Mouse (Mus musculus) forebrain, embryonic 10.5 days (tissue): ENCODE data around the gene Try10. TPM values are rescaled to one million over a fixed set of nuclear protein-coding genes. Genes with fewer than 3 reads are reported as not detected.
"Not testable (repeated sequence)": the region's sequence is repeated elsewhere in the genome, so short reads cannot be mapped to it uniquely, and the experiment has no call there.

Experiments used
- DNase-seq: peaks from one replicate; pipeline ENCODE4 v3.0.0-alpha.2; 2017; ENCODE audit warnings: low spot score; ENCODE audit errors: extremely low spot score
- H3K27ac ChIP-seq: fragments of 300-500 bp; sonication (generic); 2 replicates; pipeline ENCODE4 v1.5.1; 2016; ENCODE audit warnings: mild to moderate bottlenecking
- H3K27me3 ChIP-seq: fragments of 300-500 bp; sonication (generic); 2 replicates; pipeline ENCODE4 v1.6.1; 2016; ENCODE audit warnings: mild to moderate bottlenecking; ENCODE audit not compliant: poor library complexity, severe bottlenecking
- H3K36me3 ChIP-seq: fragments of 300-500 bp; sonication (generic); replicated peaks from 2 replicates; pipeline ENCODE4 v1.6.1; 2016; ENCODE audit warnings: mild to moderate bottlenecking, moderate library complexity
- H3K4me1 ChIP-seq: fragments of 300-500 bp; sonication (generic); 2 replicates; pipeline ENCODE4 v1.6.1; 2016
- H3K4me3 ChIP-seq: fragments of 300-500 bp; sonication (generic); 2 replicates; pipeline ENCODE4 v1.5.1; 2016; ENCODE audit warnings: mild to moderate bottlenecking, moderate library complexity
- H3K9me3 ChIP-seq: fragments of 300-500 bp; sonication (generic); 2 replicates; pipeline ENCODE4 v1.6.1; 2016; ENCODE audit warnings: mild to moderate bottlenecking, moderate library complexity
- whole genome bisulfite sequencing: fragments of 180-500 bp; shearing (Covaris S2); methylation state at CpG from one replicate; pipeline ENCODE4 v1.1.7; 2016; 5-methylcytosine and 5-hydroxymethylcytosine counted together
- polyA plus RNA-seq: library from polyadenylated mRNA; unstranded; fragments of >200 nt; fragmentation: Nextera tagmentation; extraction: Ambion mirVana; gene quantifications from 2 replicates; pipeline ENCODE4 v1.2.1, GENCODE M21; 2016

Try10 gene
- polyA plus RNA-seq = not detected in 2 replicates

DNA sequence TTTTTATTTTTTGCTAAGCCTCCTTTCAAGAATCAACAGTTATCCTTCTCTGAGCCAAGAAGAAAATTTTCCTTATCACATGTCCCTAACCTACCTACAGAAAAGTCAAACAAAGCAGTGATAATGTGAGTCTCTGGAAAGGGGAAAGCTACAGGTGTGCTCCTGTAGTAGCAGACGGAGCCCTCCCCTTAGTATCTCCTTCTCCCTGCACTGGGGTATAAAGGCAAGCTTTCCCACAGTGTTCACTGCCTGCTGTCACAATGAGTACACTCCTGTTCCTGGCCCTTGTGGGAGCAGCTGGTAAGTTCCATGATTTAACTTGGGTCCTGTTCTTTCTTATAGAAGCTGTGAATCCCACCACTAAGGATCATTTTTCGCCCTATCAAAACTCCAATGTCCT is at the start of gene Try10:
Gene Try10, plus strand, starts transcription at position 174 of the 400 bp plus-strand sequence.
- Histone ChIP-seq H3K27me3 (no peaks in the 10 kb centered on the region), H3K4me3 (no peak within 1 kb of the TSS), H3K27ac (no peak within 1 kb of the TSS), H3K4me1 (no peaks in the 10 kb centered on the region), H3K9me3 (no peaks in the 10 kb centered on the region), H3K36me3 (no peaks in the 10 kb centered on the region)
- 70% methylated on average over 2 of the region's 2 CpGs for WGBS
- no peak for DNase-seq

DNA sequence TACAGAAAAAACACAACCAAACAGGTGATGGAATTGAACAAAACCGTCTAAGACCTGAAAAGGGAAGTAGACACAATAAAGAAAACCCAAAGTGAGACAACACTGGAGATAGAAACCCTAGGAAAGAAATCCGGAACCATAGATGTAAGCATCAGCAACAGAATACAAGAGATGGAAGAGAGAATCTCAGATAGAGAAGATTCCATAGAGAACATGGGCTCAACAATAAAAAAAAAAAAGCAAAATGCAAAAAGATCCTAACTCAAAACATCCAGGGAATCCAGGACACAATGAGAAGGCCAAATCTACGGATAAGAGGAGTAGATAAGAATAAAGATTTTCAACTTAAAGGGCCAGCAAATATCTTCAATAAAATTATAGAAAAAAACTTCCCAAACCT is 37.2 kb upstream of the Try10 start, which contains the start of gene Try5:
Gene Try5, minus strand, starts transcription at position 101 of the 400 bp plus-strand sequence.
- DNase-seq, H3K36me3 ChIP-seq, H3K4me1 ChIP-seq, H3K4me3 ChIP-seq, H3K27me3 ChIP-seq, H3K9me3 ChIP-seq, H3K27ac ChIP-seq: not testable (repeated sequence)
- WGBS = 78% methylated on average over 3 of the region's 3 CpGs

- not testable (repeated sequence) for DNase-seq, H3K27ac ChIP-seq, H3K36me3 ChIP-seq, H3K4me1 ChIP-seq, H3K9me3 ChIP-seq, H3K4me3 ChIP-seq, H3K27me3 ChIP-seq
- 80% methylated on average over 1 of the region's 2 CpGs for WGBS
Observed at GRCm38 (mm10) chr6:41373772-41374171, 19.9 kb downstream of the Try10 start.

DNA sequence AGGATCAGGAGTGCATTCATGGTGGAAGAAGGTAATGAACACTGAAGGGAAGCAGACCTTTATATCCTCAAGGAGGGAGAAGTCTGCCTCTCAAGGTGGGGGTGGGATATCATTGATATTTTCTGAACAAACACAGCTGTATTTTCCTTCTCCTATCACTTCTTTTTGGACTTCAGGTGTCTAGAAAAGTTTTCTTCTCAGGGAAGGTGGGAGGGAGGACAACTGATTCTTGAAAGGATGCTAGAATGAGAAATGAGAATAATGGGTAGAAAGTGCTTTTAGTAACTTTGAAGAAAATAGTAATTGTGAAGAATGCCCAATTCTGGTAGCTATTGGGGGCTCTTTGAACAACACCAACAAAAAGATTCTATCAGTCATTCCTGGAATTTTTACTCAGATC is 23.7 kb downstream of the Try10 start, which contains the start of gene Prss3:
Gene Prss3, minus strand, starts transcription at position 101 of the 400 bp plus-strand sequence.
- not testable (repeated sequence) for H3K9me3 ChIP-seq, H3K36me3 ChIP-seq, DNase-seq, H3K4me1 ChIP-seq, H3K27ac ChIP-seq, H3K4me3 ChIP-seq, H3K27me3 ChIP-seq

DNA sequence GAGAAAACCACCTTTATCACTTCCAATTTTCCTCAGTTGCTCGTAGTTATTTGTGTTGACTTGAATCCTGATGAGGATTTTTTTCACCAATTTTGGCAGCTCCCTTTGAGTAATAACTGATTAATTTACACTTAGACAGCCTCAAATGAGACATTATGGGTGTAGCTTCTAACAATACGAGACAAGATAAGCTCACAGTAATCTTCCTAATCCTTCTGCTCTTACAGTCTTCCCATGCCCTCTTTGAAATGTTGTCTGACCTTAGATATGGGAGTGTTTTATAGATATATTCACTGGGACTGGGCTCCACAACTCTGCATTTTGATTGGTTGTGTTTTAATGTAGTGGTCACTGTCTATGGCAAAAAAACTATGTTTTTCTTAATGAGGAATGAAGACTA is 32.9 kb downstream of the Try10 start:
- no peak overlapping the region for H3K4me3 ChIP-seq
- H3K27ac ChIP-seq = no peak overlapping the region
- H3K4me1 ChIP-seq = no peaks in the 10 kb centered on the region
- WGBS = 86% methylated on average over 2 of the region's 2 CpGs
- DNase-seq = no peak
- H3K27me3 ChIP-seq = no peaks in the 10 kb centered on the region
- no peaks in the 10 kb centered on the region for H3K9me3 ChIP-seq
- no peaks in the 10 kb centered on the region for H3K36me3 ChIP-seq

DNA sequence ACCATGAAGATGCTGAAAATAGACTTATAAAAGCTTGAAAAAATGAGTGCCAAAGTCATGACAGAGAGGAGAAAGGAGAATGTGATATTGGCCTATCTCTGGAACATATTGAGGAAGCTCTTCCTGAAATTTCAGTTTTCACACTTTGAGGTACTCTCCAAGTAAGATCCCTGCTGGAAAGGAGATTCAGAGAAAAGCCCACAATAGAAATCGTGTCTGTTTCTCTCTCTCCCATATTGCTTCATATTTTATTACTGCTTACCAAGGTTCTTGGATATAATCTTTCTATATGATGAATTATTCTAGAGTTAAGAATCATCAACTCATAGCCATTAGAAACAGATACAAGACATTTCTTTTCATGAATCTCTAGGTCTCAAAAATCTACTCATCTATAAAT is 37.7 kb downstream of the Try10 start:
- DNase-seq, H3K4me3 ChIP-seq, H3K4me1 ChIP-seq, H3K36me3 ChIP-seq, H3K9me3 ChIP-seq, H3K27ac ChIP-seq, H3K27me3 ChIP-seq: not testable (repeated sequence)
- 82% methylated on average over 1 of the region's 1 CpGs for WGBS

GRCm38 (mm10) chr6:41392056-41392455 is 38.2 kb downstream of the Try10 start, which contains the start of gene Gm5771:
Gene Gm5771 (plus strand): TSS chr6:41392356.
- H3K27me3 ChIP-seq, H3K27ac ChIP-seq, DNase-seq, H3K9me3 ChIP-seq, H3K4me3 ChIP-seq, H3K4me1 ChIP-seq, H3K36me3 ChIP-seq: not testable (repeated sequence)

Other genes starting within 250 kb of the Try10 start
- gene Try4, start 51.8 kb upstream of the Try10 start, polyA plus RNA-seq = not detected in 2 replicates
- gene Try5, start 37.3 kb upstream of the Try10 start, polyA plus RNA-seq = not detected in 2 replicates
- not detected in 2 replicates for gene Prss3, start 23.6 kb downstream of the Try10 start, polyA plus RNA-seq
- gene Gm5771, start 38.3 kb downstream of the Try10 start, polyA plus RNA-seq = not detected in 2 replicates
- not detected in 2 replicates for gene Gm10334, start 92.0 kb downstream of the Try10 start, polyA plus RNA-seq
- gene Prss1, start 104.8 kb downstream of the Try10 start, polyA plus RNA-seq = not detected in 2 replicates
- not detected in 2 replicates for gene Prss2, start 167.7 kb downstream of the Try10 start, polyA plus RNA-seq